Mouse (Mus musculus) CH12.LX (cell line): ENCODE measurements around the gene Mybphl. TPM values are rescaled to one million over a fixed set of nuclear protein-coding genes. Genes with fewer than 3 reads are reported as not detected.

Source experiments
- DNase-seq: peaks from one replicate; pipeline ENCODE4 v3.0.0-alpha.2; 2013; ENCODE audit errors: extremely low read depth
- H3K27ac ChIP-seq: 2 replicates; pipeline ENCODE4 v1.5.1; 2012; ENCODE audit warnings: low read depth, mild to moderate bottlenecking, control low read depth, moderate library complexity; ENCODE audit not compliant: insufficient read depth
- H3K27me3 ChIP-seq: replicated peaks from 2 replicates; pipeline ENCODE3; 2012; ENCODE audit warnings: inconsistent platforms
- H3K36me3 ChIP-seq, 2 experiments: replicated peaks in 1 of 2; 2 replicates each; pipeline versions ENCODE3 to v1.6.1; 2012; ENCODE audit warnings: inconsistent platforms in 1 of 2, low read length in 1 of 2, mild to moderate bottlenecking in 1 of 2, mixed read lengths in 1 of 2, moderate library complexity in 1 of 2; ENCODE audit not compliant: control insufficient read depth in 1 of 2, insufficient read depth in 1 of 2
- H3K4me1 ChIP-seq, 2 experiments: 2 replicates each; pipeline ENCODE4 v1.6.1; 2012; ENCODE audit warnings: inconsistent platforms in 1 of 2, moderate library complexity in 1 of 2; ENCODE audit not compliant: insufficient read depth in 2 of 2, control insufficient read depth in 1 of 2
- H3K4me2 ChIP-seq: 2 replicates; pipeline ENCODE4 v1.6.1; 2012; ENCODE audit warnings: low read depth, mild to moderate bottlenecking, control low read depth; ENCODE audit not compliant: poor library complexity, insufficient read depth, severe bottlenecking
- H3K4me3 ChIP-seq, 3 experiments: fragments of 150-350 bp in 1 of 3; sonication (generic) in 1 of 3; replicated peaks in 1 of 3; 2 replicates each; pipeline versions ENCODE3 to v1.5.1; 2011 to 2012; ENCODE audit warnings: low read depth in 2 of 3, low read length in 2 of 3, mild to moderate bottlenecking in 2 of 3, moderate library complexity in 2 of 3, control low read depth in 1 of 3, improper control_type of control experiment in 1 of 3, inconsistent platforms in 1 of 3, mixed read lengths in 1 of 3; ENCODE audit not compliant: poor library complexity in 1 of 3
- H3K79me2 ChIP-seq: replicated peaks from 2 replicates; pipeline ENCODE4 v1.6.1; 2012; ENCODE audit warnings: mild to moderate bottlenecking, moderate library complexity; ENCODE audit not compliant: control insufficient read depth, poor library complexity, insufficient read depth, severe bottlenecking; ENCODE audit errors: extremely low read depth
- H3K9ac ChIP-seq: 2 replicates; pipeline ENCODE4 v1.6.1; 2012; ENCODE audit warnings: low read depth, mild to moderate bottlenecking, control low read depth, moderate library complexity; ENCODE audit not compliant: insufficient read depth
- H3K9me3 ChIP-seq: replicated peaks from 2 replicates; pipeline ENCODE3; 2012; ENCODE audit warnings: low read length, inconsistent platforms, mixed read lengths
- EP300 ChIP-seq: IDR thresholded peaks from 2 replicates; pipeline ENCODE4 v1.6.1; 2011; ENCODE audit warnings: low read length, improper control_type of control experiment
- GABPA ChIP-seq: IDR thresholded peaks from 2 replicates; pipeline ENCODE4 v1.6.1; 2012; ENCODE audit warnings: low read depth, low read length, improper control_type of control experiment, inconsistent platforms; ENCODE audit not compliant: insufficient replicate concordance
- HCFC1 ChIP-seq: IDR thresholded peaks from 2 replicates; pipeline ENCODE4 v1.6.1; 2012; ENCODE audit warnings: low read depth, mild to moderate bottlenecking, inconsistent platforms, low read length, improper control_type of control experiment
- JUN ChIP-seq: IDR thresholded peaks from 2 replicates; pipeline ENCODE4 v1.6.1; 2011; ENCODE audit warnings: low read depth, mild to moderate bottlenecking, low read length, improper control_type of control experiment, moderate library complexity; ENCODE audit not compliant: insufficient read depth
- JUND ChIP-seq: conservative IDR thresholded peaks from 2 replicates; pipeline ENCODE4 v1.6.1; 2011; ENCODE audit warnings: low read depth, low read length, improper control_type of control experiment
- MAX ChIP-seq: IDR thresholded peaks from 2 replicates; pipeline ENCODE4 v1.6.1; 2011; ENCODE audit warnings: low read length, improper control_type of control experiment
- MEF2A ChIP-seq: IDR thresholded peaks from 2 replicates; pipeline ENCODE4 v1.6.1; 2014; ENCODE audit warnings: low read depth, mild to moderate bottlenecking, inconsistent platforms, low read length, improper control_type of control experiment, borderline replicate concordance
- MXI1 ChIP-seq: IDR thresholded peaks from 2 replicates; pipeline ENCODE4 v1.6.1; 2011; ENCODE audit warnings: mild to moderate bottlenecking, low read depth, low read length, improper control_type of control experiment
- NRF1 ChIP-seq: IDR thresholded peaks from 2 replicates; pipeline ENCODE4 v1.6.1; 2014; ENCODE audit warnings: low read depth, mild to moderate bottlenecking, inconsistent platforms, low read length, improper control_type of control experiment, moderate library complexity
- PAX5 ChIP-seq: IDR thresholded peaks from 2 replicates; pipeline ENCODE4 v1.6.1; 2012; ENCODE audit warnings: low read length, inconsistent platforms, mixed read lengths
- POLR2AphosphoS2 ChIP-seq: IDR thresholded peaks from 2 replicates; pipeline ENCODE4 v1.6.1; 2011; ENCODE audit warnings: low read depth, low read length, improper control_type of control experiment
- RAD21 ChIP-seq: IDR thresholded peaks from 2 replicates; pipeline ENCODE4 v1.6.1; 2011; ENCODE audit warnings: low read depth, mild to moderate bottlenecking, low read length, improper control_type of control experiment, moderate library complexity
- RCOR1 ChIP-seq: conservative IDR thresholded peaks from 2 replicates; pipeline ENCODE4 v1.6.1; 2012; ENCODE audit warnings: low read depth, mild to moderate bottlenecking, inconsistent platforms, low read length, improper control_type of control experiment
- SIN3A ChIP-seq: IDR thresholded peaks from 2 replicates; pipeline ENCODE4 v1.6.1; 2012; ENCODE audit warnings: low read length, improper control_type of control experiment, inconsistent platforms
- UBTF ChIP-seq: IDR thresholded peaks from 2 replicates; pipeline ENCODE4 v1.6.1; 2012; ENCODE audit warnings: low read depth, mild to moderate bottlenecking, inconsistent platforms, low read length, improper control_type of control experiment, moderate library complexity
- ZC3H11A ChIP-seq: IDR thresholded peaks from 2 replicates; pipeline ENCODE4 v1.6.1; 2012; ENCODE audit warnings: low read depth, mild to moderate bottlenecking, inconsistent platforms, low read length, improper control_type of control experiment
- ZKSCAN1 ChIP-seq: IDR thresholded peaks from 2 replicates; pipeline ENCODE4 v1.6.1; 2012; ENCODE audit warnings: low read depth, inconsistent platforms, low read length, improper control_type of control experiment, borderline replicate concordance
- dilution Hi-C: fragments of 300-500 bp; cut with MboI; formaldehyde crosslinking; loops from 2 replicates; pipeline ENCODE4 v1.14.3; 2020; ENCODE audit warnings: low sequenced_read_pairs; ENCODE audit not compliant: extremely low pct_unique_long_range_greater_than_20kb, extremely low pct_ligation_motif_present
- in situ Hi-C: fragments of 300-500 bp; cut with MboI; formaldehyde crosslinking; loops from 3 replicates; pipeline ENCODE4 v1.14.3; 2019; ENCODE audit warnings: low sequenced_read_pairs, low pct_ligation_motif_present, low pct_unique_long_range_greater_than_20kb, mixed read lengths
- polyA plus RNA-seq: library from polyadenylated mRNA; unstranded; fragments of >175 nt; gene quantifications from 2 replicates; pipeline ENCODE4 v1.2.1, GENCODE M21; 2012; ENCODE audit warnings: low read depth; ENCODE audit not compliant: insufficient read length
- total RNA-seq, 2 experiments: library from RNA; depleted of rRNA; stranded (reverse); fragments of 300-350 nt in 1 of 2; fragments of >200 nt in 1 of 2; gene quantifications; 2 replicates each; pipeline ENCODE4 v1.2.3; 2012 to 2014

Mybphl gene
- total and polyA plus RNA-seq, 3 experiments = not detected

GRCm38 (mm10) chr3:108330812-108331211, 33.9 kb upstream of the Mybphl start (continued):
- TF ChIP-seq NRF1 (no peak), RAD21 (no peak)

GRCm38 (mm10) chr3:108336878-108337277, 27.8 kb upstream of the Mybphl start:
- peaks cover 13% of the 10 kb centered on the region for H3K9me3 ChIP-seq
- dilution Hi-C loops = no loop called here
- TF ChIP-seq HCFC1 (no peak), EP300 (no peak), POLR2AphosphoS2 (no peak), RAD21 (no peak), RCOR1 (no peak), UBTF (no peak), MXI1 (no peak), JUN (no peak), MAX (no peak), JUND (no peak), GABPA (no peak), SIN3A (no peak), MEF2A (no peak), ZKSCAN1 (no peak)
- TF ChIP-seq, all 38 proteins: peak for 0
- no peak for DNase-seq
- no peaks in the 10 kb centered on the region for H3K79me2 ChIP-seq
- no peak overlapping the region for H3K27ac ChIP-seq
- H3K4me3 ChIP-seq = no peak overlapping the region
- peaks cover 0 to 5% of the 10 kb centered on the region in 2 experiments for H3K36me3 ChIP-seq
- H3K9ac ChIP-seq = no peak overlapping the region
- no peaks in the 10 kb centered on the region for H3K4me1 ChIP-seq
- in situ Hi-C loops = no loop called here
- no peak overlapping the region for H3K4me2 ChIP-seq
- H3K27me3 ChIP-seq = no peaks in the 10 kb centered on the region

GRCm38 (mm10) chr3:108341040-108341439, 23.7 kb upstream of the Mybphl start:
- in situ Hi-C loops = no loop called here
- H3K36me3 ChIP-seq = peaks cover 0 to 8% of the 10 kb centered on the region in 2 experiments

More at GRCm38 (mm10) chr3:108341040-108341439, 23.7 kb upstream of the Mybphl start:
- Histone ChIP-seq H3K9ac (no peak overlapping the region), H3K79me2 (no peaks in the 10 kb centered on the region), H3K27ac (no peak overlapping the region), H3K27me3 (no peaks in the 10 kb centered on the region), H3K4me3 (no peak overlapping the region), H3K4me2 (no peak overlapping the region), H3K9me3 (peaks cover 8% of the 10 kb centered on the region), H3K4me1 (peaks cover 8 to 20% of the 10 kb centered on the region in 2 experiments)
- TF ChIP-seq PAX5 (no peak), JUN (no peak), ZKSCAN1 (no peak), JUND (no peak), RAD21 (no peak), ZC3H11A (no peak), RCOR1 (no peak)
- no peak for DNase-seq
- dilution Hi-C loops = no loop called here
